Mouse (Mus musculus) kidney, embryonic 16.5 days (tissue): ENCODE measurements at regions not wholly inside any gene's neighbourhood (a gene's known extent, or its start where the extent isn't known, plus 50 kb on each side); places are given as distances from the start of the nearest gene placed in this dataset.

Source experiments
- ATAC-seq: fragments of 200-750 bp; cut with Nextera tagmentation; 2 replicates; pipeline ENCODE4 v1.8.0; 2017; ENCODE audit warnings: moderate TSS enrichment; ENCODE audit not compliant: low FRiP score, low TSS enrichment
- H3K27ac ChIP-seq: fragments of 300-500 bp; sonication (generic); 2 replicates; pipeline ENCODE4 v1.5.1; 2014; ENCODE audit warnings: low read length
- H3K27me3 ChIP-seq: fragments of 300-500 bp; sonication (generic); 2 replicates; pipeline ENCODE4 v1.6.1; 2014; ENCODE audit warnings: low read length, control low read depth, mixed read lengths; ENCODE audit not compliant: insufficient read depth
- H3K36me3 ChIP-seq: fragments of 300-500 bp; sonication (generic); 2 replicates; pipeline ENCODE4 v1.6.1; 2014; ENCODE audit warnings: low read length, control low read depth, mixed read lengths; ENCODE audit not compliant: insufficient read depth
- H3K4me1 ChIP-seq: fragments of 300-500 bp; sonication (generic); 2 replicates; pipeline ENCODE4 v1.6.1; 2014; ENCODE audit warnings: low read length, control low read depth, mixed read lengths; ENCODE audit not compliant: insufficient read depth
- H3K4me2 ChIP-seq: fragments of 300-500 bp; sonication (generic); replicated peaks from 2 replicates; pipeline ENCODE4 v1.6.1; 2014; ENCODE audit warnings: low read depth, low read length
- H3K4me3 ChIP-seq: fragments of 300-500 bp; sonication (generic); 2 replicates; pipeline ENCODE4 v1.5.1; 2014; ENCODE audit warnings: mild to moderate bottlenecking, low read length
- H3K9ac ChIP-seq: fragments of 300-500 bp; sonication (generic); replicated peaks from 2 replicates; pipeline ENCODE4 v1.6.1; 2014; ENCODE audit warnings: low read length
- H3K9me3 ChIP-seq: fragments of 300-500 bp; sonication (generic); 2 replicates; pipeline ENCODE4 v1.6.1; 2016; ENCODE audit warnings: low read length, control low read depth
- WGBS: fragments of 180-500 bp; shearing (Covaris S2); extraction: QIAGEN DNeasy Blood & Tissue Kit; methylation state at CpG from one replicate; pipeline ENCODE4 v1.1.7; 2014; 5-methylcytosine and 5-hydroxymethylcytosine counted together

- H3K9me3 ChIP-seq: no peaks in the 10 kb centered on the region
- H3K4me3 ChIP-seq: no peak overlapping the region
- WGBS: 54% methylated on average over 3 of the region's 3 CpGs
- no peak overlapping the region for H3K4me2 ChIP-seq
- H3K27me3 ChIP-seq: no peaks in the 10 kb centered on the region
- no peaks in the 10 kb centered on the region for H3K36me3 ChIP-seq
- no peak for ATAC-seq
- H3K9ac ChIP-seq: no peak overlapping the region
- H3K4me1 ChIP-seq: no peaks in the 10 kb centered on the region
- H3K27ac ChIP-seq: no peak overlapping the region
Measured at GRCm38 (mm10) chr6:24219882-24220522, 52.1 kb upstream of the Slc13a1 start.
